Mouse (Mus musculus) G1E (cell line): ENCODE data around the gene Nkiras1.

Experiments used
- CTCF ChIP-seq: IDR thresholded peaks from 2 replicates; pipeline ENCODE4 v1.5.1; 2012; ENCODE audit warnings: low read depth, low read length, inconsistent platforms, mixed read lengths
- GATA1 ChIP-seq: IDR thresholded peaks from 2 replicates; pipeline ENCODE4 v1.6.1; 2012; ENCODE audit warnings: borderline replicate concordance, low read length, inconsistent platforms, mixed read lengths
- POLR2AphosphoS5 ChIP-seq: IDR thresholded peaks from 2 replicates; pipeline ENCODE4 v1.6.1; 2012; ENCODE audit warnings: low read depth, low read length, inconsistent platforms; ENCODE audit not compliant: insufficient replicate concordance
- TAL1 ChIP-seq: conservative IDR thresholded peaks from 2 replicates; pipeline ENCODE4 v1.6.1; 2012; ENCODE audit warnings: low read depth, low read length, inconsistent platforms, mixed read lengths

DNA sequence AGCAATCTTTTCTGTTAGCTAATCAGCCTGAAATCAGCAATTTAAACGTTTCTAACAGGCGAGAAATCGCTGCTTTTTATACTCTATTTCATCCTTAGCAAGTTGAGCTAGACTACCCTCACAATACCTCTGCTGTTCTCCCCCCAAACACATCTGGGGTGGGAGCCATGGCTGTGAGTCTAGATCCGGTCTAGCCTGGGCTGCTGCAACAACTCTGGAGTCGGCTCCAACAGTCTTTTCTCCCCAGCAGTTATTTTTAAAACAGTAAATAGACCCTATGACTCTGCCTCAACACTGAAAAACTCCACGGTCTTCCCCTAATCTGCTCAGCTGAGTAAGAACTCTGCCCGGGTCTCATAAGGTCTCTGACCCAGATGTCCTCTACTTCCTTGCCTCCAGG lies 30.8 kb upstream of the Nkiras1 start:
- no peak for TF ChIP-seq CTCF
- no peak for TF ChIP-seq TAL1
- TF ChIP-seq POLR2AphosphoS5 = no peak
- no peak for TF ChIP-seq GATA1
